Mouse (Mus musculus): ENCODE data around the gene Dmxl2.

DNA sequence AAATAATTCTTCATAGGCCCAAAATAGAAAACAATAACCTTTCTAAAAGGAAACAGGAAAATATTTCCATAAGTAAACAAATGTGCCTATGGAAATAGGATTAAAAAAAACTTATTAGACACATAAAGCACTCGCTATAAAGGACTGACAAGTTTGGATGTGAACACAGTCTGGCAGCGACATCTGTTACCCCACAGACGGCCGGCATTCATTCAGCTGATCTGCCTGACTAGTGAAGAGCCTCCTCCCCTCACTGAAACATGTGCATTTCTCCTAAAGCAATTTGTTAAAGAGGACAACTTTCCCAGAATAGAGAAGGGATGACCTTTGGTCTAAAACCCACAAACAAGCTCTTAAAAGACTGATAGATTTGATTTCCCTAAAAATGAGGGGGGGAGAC is 35.6 kb upstream of the Dmxl2 start:
- TF ChIP-seq CTCF (conservative IDR thresholded peaks at IDR 0.05; ENCODE audit: low read length) (no peak), NANOG (IDR thresholded peaks at IDR 0.05; ENCODE audit: borderline replicate concordance, low read length) (no peak), POU5F1 (IDR thresholded peaks at IDR 0.05; ENCODE audit: borderline replicate concordance, low read length) (no peak)

Data from E14TG2a.4 (cell line).